Mouse (Mus musculus) erythroblast, embryonic 14.5 days (primary cell): ENCODE data around the gene 5430419D17Rik. TPM values are rescaled to one million over a fixed set of nuclear protein-coding genes. Genes with fewer than 3 reads are reported as not detected.

Experiments used
- H3K27me3 ChIP-seq: 2 replicates; pipeline ENCODE4 v1.6.1; 2012; ENCODE audit warnings: inconsistent platforms; ENCODE audit not compliant: control insufficient read depth
- H3K36me3 ChIP-seq: 2 replicates; pipeline ENCODE4 v1.6.1; 2012; ENCODE audit warnings: mild to moderate bottlenecking, inconsistent platforms; ENCODE audit not compliant: control insufficient read depth
- H3K4me1 ChIP-seq: 2 replicates; pipeline ENCODE4 v1.6.1; 2012; ENCODE audit warnings: inconsistent platforms; ENCODE audit not compliant: control insufficient read depth
- H3K4me3 ChIP-seq: replicated peaks from 2 replicates; pipeline ENCODE3; 2012; ENCODE audit warnings: moderate library complexity, mild to moderate bottlenecking, inconsistent platforms
- H3K9me3 ChIP-seq: 2 replicates; pipeline ENCODE4 v1.6.1; 2012; ENCODE audit warnings: low read length, inconsistent platforms, mixed read lengths; ENCODE audit not compliant: control insufficient read depth
- GATA1 ChIP-seq: IDR thresholded peaks from 2 replicates; pipeline ENCODE4 v1.6.1; 2012; ENCODE audit warnings: low read length, inconsistent platforms, mixed read lengths
- TAL1 ChIP-seq: IDR thresholded peaks from 3 replicates; pipeline ENCODE4 v1.6.1; 2012; ENCODE audit warnings: low read length, inconsistent platforms, mixed read lengths
- polyA plus RNA-seq: library from polyadenylated mRNA; stranded (reverse); fragments of >175 nt; gene quantifications from 2 replicates; pipeline ENCODE4 v1.2.3, GENCODE M21; 2012

5430419D17Rik gene
- polyA plus RNA-seq: not detected in 2 replicates

- TF ChIP-seq TAL1 (no peak), GATA1 (no peak)
- Histone ChIP-seq H3K4me1 (no peaks in the 10 kb centered on the region), H3K4me3 (no peak within 1 kb of the TSS), H3K9me3 (no peaks in the 10 kb centered on the region), H3K36me3 (no peaks in the 10 kb centered on the region), H3K27me3 (no peaks in the 10 kb centered on the region)
Observed at GRCm38 (mm10) chr7:131174121-131174520, at the start of gene 5430419D17Rik. Gene 5430419D17Rik, plus strand, starts transcription at chr7:131174402.

GRCm38 (mm10) chr7:131130021-131130420 is 44.2 kb upstream of the 5430419D17Rik start:
- TF ChIP-seq GATA1 (no peak), TAL1 (no peak)

GRCm38 (mm10) chr7:131133181-131133580 is 41.0 kb upstream of the 5430419D17Rik start:
- Histone ChIP-seq H3K27me3 (no peaks in the 10 kb centered on the region), H3K4me1 (no peaks in the 10 kb centered on the region), H3K9me3 (peaks cover 28% of the 10 kb centered on the region), H3K4me3 (no peak overlapping the region), H3K36me3 (no peaks in the 10 kb centered on the region)
- no peak for TF ChIP-seq TAL1
- TF ChIP-seq GATA1: no peak

More at GRCm38 (mm10) chr7:131130021-131130420, 44.2 kb upstream of the 5430419D17Rik start:
- Histone ChIP-seq H3K27me3 (no peaks in the 10 kb centered on the region), H3K9me3 (peaks cover 20% of the 10 kb centered on the region), H3K36me3 (no peaks in the 10 kb centered on the region), H3K4me3 (no peak overlapping the region), H3K4me1 (no peaks in the 10 kb centered on the region)

GRCm38 (mm10) chr7:131146214-131146613 is 28.0 kb upstream of the 5430419D17Rik start, which contains the start of gene 4933402N03Rik:
Gene 4933402N03Rik, minus strand, starts transcription at chr7:131146314.
- no peak for TF ChIP-seq TAL1
- no peak for TF ChIP-seq GATA1
- H3K27me3 ChIP-seq: no peaks in the 10 kb centered on the region
- H3K4me3 ChIP-seq: no peak within 1 kb of the TSS
- no peaks in the 10 kb centered on the region for H3K36me3 ChIP-seq
- H3K4me1 ChIP-seq: no peaks in the 10 kb centered on the region
- H3K9me3 ChIP-seq: no peaks in the 10 kb centered on the region

GRCm38 (mm10) chr7:131150179-131150578 is 24.0 kb upstream of the 5430419D17Rik start:
- no peaks in the 10 kb centered on the region for H3K9me3 ChIP-seq
- H3K27me3 ChIP-seq: no peaks in the 10 kb centered on the region
- no peaks in the 10 kb centered on the region for H3K36me3 ChIP-seq
- H3K4me3 ChIP-seq: no peak overlapping the region
- TF ChIP-seq GATA1: no peak
- TF ChIP-seq TAL1: no peak
- H3K4me1 ChIP-seq: no peaks in the 10 kb centered on the region

GRCm38 (mm10) chr7:131153044-131153443 is 21.2 kb upstream of the 5430419D17Rik start:
- H3K36me3 ChIP-seq: no peaks in the 10 kb centered on the region
- TF ChIP-seq TAL1: no peak
- H3K9me3 ChIP-seq: no peaks in the 10 kb centered on the region
- H3K27me3 ChIP-seq: no peaks in the 10 kb centered on the region
- H3K4me3 ChIP-seq: no peak overlapping the region
- H3K4me1 ChIP-seq: no peaks in the 10 kb centered on the region

GRCm38 (mm10) chr7:131162251-131162650 is 12.0 kb upstream of the 5430419D17Rik start:
- Histone ChIP-seq H3K36me3 (no peaks in the 10 kb centered on the region), H3K4me1 (no peaks in the 10 kb centered on the region), H3K4me3 (no peak overlapping the region)

GRCm38 (mm10) chr7:131167771-131168170 is 6.4 kb upstream of the 5430419D17Rik start:
- H3K27me3 ChIP-seq: no peaks in the 10 kb centered on the region
- H3K4me1 ChIP-seq: no peaks in the 10 kb centered on the region
- TF ChIP-seq GATA1 (no peak), TAL1 (no peak)
- no peaks in the 10 kb centered on the region for H3K36me3 ChIP-seq
- H3K9me3 ChIP-seq: no peaks in the 10 kb centered on the region
- H3K4me3 ChIP-seq: no peak overlapping the region

More at GRCm38 (mm10) chr7:131162251-131162650, 12.0 kb upstream of the 5430419D17Rik start:
- Histone ChIP-seq H3K27me3 (no peaks in the 10 kb centered on the region), H3K9me3 (no peaks in the 10 kb centered on the region)
- no peak for TF ChIP-seq GATA1

- Histone ChIP-seq H3K9me3 (no peaks in the 10 kb centered on the region), H3K4me1 (no peaks in the 10 kb centered on the region), H3K36me3 (no peaks in the 10 kb centered on the region), H3K4me3 (no peak overlapping the region), H3K27me3 (no peaks in the 10 kb centered on the region)
- TF ChIP-seq TAL1: no peak
Observed at GRCm38 (mm10) chr7:131169099-131169498, 5.1 kb upstream of the 5430419D17Rik start.

GRCm38 (mm10) chr7:131182685-131183084 is 8.5 kb downstream of the 5430419D17Rik start:
- H3K4me1 ChIP-seq: no peaks in the 10 kb centered on the region
- no peak for TF ChIP-seq GATA1
- no peak for TF ChIP-seq TAL1
- no peaks in the 10 kb centered on the region for H3K36me3 ChIP-seq
- H3K27me3 ChIP-seq: no peaks in the 10 kb centered on the region
- no peaks in the 10 kb centered on the region for H3K9me3 ChIP-seq
- H3K4me3 ChIP-seq: no peak overlapping the region
